Mouse (Mus musculus) heart, adult 8-10 months (tissue): ENCODE measurements around the gene Slc39a1. TPM values are rescaled to one million over a fixed set of nuclear protein-coding genes. Genes with fewer than 3 reads are reported as not detected.
A peak's percentile ranks its signal among the peaks of the same experiment; 100 is the strongest.
"Not testable (repeated sequence)": the region's sequence is repeated elsewhere in the genome, so short reads cannot be mapped to it uniquely, and the experiment has no call there.

Experiments
- DNase-seq: peaks from one replicate; pipeline ENCODE4 v3.0.0; 2022; ENCODE audit warnings: low spot score
- total RNA-seq, 4 experiments: library from RNA; stranded (reverse); gene quantifications; 2 replicates each; pipeline ENCODE4 v1.2.4; 2022

Slc39a1 gene
- total RNA-seq, 4 experiments from 2014 or later, result 65.1 to 79.2 (median 75.5) TPM

DNA sequence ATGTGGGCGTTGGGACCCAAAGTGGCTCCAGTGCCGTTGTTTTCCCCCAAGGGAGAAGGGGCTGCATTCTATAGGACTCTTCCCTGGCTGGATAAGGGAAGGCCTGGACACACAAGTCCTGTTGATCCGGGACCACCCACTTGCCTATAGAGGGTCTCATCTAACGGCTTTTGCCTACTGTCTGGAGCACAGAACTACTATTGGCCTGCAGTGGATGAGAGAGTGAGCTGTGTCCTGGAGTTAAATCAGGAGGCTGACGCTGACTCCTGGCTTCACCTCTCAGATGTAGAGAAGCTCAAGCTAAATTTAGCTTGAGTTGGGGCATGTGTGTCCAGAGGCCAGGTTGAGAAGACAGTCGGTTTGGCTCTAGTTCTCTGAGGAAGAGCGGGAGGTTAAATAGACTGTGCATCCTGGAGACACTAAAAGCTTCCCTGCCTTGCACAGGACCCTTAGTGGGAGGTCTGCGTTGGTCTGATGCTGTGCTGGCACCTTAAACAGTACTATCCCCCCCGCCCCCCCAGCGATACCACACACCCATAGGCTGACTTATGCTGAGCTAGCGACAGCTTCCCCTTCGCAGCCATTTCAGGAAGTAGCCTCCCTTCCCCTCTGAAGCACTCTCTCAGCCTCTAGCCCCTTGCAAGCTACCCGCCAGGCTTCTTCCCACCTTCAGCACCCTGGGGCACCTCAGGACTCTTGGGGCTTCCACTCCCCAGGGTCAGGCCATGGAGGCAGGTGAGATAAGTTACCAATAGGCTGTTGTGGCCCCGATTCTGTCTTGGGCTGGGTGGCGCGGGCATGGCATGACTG lies 18.2 kb downstream of the Slc39a1 start:
- DNase-seq, result peak; percentile 36

DNA sequence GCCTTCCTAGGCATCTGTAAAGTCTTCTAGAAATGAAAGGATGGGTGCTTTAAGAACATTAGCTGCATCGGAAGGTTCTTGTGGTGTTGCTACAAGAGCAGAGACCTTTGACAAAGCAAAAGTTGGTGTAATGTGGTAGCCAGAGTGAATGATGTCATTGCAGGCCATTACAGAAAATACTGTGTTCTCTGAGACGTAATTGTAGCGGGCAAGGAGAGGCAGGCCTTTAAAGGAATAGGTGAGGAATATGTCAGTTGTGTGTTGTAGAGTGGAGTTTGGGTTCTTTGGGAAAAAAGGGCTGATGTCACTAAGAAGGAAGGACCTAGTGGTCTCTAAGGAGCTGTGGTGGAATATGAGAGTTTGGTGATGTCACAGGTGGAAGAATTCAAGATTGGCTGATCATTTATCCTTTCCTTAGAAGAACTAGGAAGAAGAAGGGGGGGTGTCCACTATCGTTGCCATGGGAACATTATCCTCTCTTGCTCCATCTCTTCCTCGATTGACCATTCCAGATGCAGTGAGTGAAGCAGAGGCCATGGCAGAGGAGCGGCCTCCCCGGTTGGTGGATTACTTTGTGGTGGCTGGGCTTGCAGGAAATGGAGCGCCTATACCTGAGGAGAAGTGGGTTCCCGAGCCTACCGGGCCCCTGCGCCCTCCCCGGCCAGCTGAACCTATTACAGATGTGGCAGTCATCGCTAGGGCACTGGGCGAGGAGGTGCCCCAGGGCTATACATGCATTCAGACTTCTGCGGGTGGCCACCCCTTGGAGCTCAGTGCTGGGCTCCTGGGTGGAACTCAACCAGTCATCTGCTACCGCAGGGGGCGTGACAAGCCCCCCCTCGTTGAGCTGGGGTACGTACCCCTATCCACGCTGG lies 19.2 kb downstream of the Slc39a1 start:
- DNase-seq, result no peak

GRCm38 (mm10) chr3:90268190-90268589 lies 20.2 kb downstream of the Slc39a1 start:
- DNase-seq, result no peak

- no peak for DNase-seq
Measured at GRCm38 (mm10) chr3:90268971-90269370, 21.0 kb downstream of the Slc39a1 start.

DNA sequence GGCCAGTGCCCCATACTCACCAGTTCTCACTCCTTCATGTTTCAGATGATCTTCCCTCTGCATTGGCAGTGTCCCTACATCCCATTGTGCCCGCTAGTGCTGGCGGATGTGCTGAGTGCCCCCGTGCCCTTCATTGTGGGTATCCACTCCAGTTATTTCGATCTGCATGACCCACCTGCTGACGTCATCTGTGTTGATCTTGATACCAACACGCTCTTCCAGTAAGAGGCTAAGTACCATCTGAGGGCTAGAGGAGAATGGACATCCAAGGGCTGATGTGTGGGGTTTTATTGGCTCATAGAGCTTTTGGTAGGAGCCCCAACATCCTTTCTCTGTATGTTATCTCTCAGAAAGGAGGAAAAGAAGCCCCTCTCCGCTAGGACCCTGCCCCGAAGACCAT lies 22.8 kb downstream of the Slc39a1 start:
- no peak for DNase-seq

DNA sequence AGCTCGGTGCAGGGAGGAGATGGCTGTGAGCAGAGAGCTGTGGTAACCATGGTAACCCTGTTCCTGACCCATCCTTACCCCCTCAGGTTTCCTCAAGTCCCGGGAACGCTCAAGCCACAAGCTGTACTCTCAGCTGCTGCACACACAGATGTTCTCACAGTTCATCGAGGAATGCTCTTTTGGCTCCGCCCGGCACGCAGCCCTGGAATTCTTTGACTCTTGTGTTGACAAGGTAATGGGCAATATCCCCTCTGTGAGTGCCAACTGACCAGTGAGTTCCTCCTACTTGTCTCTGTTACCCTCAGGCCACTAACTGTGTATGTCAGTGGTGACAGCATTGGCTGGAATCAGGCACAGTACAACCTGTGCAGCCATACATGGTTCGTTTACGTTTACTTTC lies 24.2 kb downstream of the Slc39a1 start:
- DNase-seq, result no peak

DNA sequence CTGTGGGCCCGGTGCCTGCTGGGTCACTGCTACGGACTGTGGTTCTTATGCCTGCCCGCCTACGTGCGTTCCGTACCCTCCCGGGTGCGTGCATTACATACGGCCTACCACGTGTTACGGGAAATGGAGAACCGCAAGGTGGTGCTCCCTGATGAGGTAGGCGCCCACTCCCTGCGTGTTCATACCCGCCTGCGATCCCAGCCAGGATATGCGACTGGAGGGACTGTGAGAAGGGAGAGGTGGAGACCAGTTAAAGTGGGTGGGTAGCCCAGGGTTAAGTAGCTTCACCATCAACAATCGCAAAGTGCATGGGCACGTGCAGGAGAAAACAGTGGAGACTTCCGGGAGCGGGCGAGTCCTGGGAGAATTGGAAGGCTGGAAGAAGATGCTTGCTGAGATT lies 25.9 kb downstream of the Slc39a1 start:
- no peak for DNase-seq

DNA sequence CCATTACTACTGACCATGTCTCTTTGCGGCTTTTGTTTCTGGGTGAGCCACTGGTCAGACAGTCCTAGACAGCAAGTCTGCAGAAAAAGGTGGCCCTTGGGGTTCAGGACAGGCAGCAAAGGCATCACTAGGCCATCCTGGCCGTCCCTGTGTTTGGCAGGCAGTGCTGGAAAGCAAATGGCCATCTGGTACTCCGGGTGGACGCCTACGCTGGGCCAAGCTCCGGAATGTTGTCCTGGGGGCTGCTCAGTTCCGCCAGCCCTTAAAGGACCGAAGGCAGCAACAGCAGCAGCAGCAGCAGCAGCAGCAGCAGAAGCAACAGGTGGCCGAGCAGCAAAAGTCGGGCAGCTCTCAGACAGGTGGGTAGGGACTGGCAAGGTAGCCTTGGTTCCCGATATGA lies 27.3 kb downstream of the Slc39a1 start:
- no peak for DNase-seq

DNA sequence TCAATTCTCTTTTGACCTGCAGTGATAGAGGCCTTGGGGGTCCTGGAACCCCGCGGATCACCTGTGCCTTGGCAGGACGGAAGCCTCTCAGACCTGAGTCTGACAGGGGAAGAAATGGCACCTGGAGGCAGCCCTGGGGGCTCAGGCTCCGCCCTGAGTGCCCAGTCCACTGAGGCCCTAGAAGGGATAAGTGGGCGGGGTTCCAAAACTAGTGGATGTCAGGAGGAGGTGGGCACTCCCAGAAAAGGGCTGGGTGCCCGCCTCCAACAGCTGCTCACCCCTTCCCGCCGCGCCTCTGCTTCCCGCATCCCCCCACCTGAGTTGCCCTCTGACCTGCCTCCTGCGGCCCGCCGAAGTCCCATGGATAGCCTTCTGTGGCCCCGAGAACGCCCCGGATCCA lies 28.9 kb downstream of the Slc39a1 start:
- DNase-seq, result no peak

DNA sequence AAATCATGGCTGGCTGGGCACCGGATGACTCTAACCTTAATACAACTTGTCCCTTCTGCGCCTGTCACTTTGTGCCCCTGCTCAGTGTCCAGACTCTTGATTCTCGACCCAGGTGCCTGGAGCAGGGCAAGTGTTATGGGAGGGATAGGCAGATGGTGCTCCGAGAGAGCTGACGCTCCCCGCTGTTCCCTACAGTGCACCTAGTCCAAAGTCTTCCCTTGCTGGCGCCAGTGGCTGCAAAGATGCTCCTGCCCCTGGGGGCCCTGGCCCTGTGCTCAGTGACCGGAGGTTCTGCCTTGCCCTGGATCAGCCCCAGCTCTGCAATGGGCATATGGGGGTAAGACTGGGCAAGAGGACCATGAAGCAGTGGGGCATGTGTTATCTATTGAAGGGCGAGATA lies 29.8 kb downstream of the Slc39a1 start:
- DNase-seq, result no peak

GRCm38 (mm10) chr3:90278211-90278610 lies 30.2 kb downstream of the Slc39a1 start:
- DNase-seq, result no peak

- no peak for DNase-seq
Measured at GRCm38 (mm10) chr3:90279216-90279615, 31.2 kb downstream of the Slc39a1 start.

DNA sequence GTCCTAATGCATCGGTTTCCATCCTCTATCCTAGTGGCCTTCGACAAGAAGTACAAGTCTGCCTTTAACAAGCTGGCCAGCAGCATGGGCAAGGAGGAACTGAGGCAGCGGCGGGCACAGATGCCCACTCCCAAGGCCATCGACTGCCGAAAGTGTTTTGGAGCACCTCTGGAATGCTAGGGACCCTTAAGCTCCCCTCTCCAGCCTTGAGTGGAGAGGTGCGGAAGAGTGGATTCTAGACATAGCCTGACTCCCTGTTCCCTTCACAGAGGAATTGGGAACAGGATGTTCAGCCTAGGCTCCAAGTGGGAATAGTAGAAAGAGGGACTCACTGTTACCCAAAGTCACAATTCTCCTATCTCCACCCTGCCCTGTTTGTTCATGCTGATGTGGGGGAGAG lies 31.8 kb downstream of the Slc39a1 start:
- no peak for DNase-seq

DNA sequence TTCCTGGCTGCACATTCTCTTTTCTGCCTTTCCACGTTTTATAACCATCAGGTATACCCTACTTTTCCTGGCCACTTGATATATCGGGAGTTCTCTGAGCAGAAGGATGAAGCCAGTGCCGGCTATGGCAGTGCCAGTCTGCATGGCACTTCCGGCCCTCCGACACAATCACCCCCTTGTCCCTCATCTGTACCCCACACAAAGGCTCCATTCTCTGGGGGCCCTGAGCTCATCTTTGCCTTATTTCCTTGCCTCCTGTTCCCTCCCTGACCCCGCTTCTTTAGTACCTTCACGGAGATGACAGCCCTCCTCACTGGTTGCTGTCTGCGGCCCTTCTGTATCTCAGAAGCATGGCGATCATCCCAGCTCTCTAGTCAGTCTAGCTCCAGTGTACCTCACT lies 32.7 kb downstream of the Slc39a1 start:
- DNase-seq, result no peak

- DNase-seq, result no peak
Measured at GRCm38 (mm10) chr3:90284150-90284549, 36.2 kb downstream of the Slc39a1 start.

DNA sequence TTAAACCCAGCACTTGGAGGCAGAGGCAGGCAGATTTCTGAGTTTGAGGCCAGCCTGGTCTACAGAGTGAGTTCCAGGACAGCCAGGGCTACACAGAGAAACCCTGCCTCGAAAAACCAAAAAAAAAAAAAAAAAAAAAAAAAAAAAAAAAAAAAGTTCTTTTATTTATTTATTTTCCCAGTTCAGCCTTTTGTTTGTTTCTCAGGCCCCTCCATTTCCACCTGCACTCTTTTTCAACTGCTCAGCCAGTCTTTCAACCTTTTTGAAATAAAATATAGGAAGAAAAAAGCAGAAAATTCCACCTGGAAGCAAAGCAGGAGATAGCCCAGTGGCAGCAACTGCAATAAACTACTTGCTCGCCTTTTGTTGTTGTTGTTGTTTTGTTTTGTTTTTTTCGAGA lies 41.4 kb downstream of the Slc39a1 start:
- not testable (repeated sequence) for DNase-seq

- no peak for DNase-seq
Measured at GRCm38 (mm10) chr3:90290602-90291001, 42.6 kb downstream of the Slc39a1 start.

DNA sequence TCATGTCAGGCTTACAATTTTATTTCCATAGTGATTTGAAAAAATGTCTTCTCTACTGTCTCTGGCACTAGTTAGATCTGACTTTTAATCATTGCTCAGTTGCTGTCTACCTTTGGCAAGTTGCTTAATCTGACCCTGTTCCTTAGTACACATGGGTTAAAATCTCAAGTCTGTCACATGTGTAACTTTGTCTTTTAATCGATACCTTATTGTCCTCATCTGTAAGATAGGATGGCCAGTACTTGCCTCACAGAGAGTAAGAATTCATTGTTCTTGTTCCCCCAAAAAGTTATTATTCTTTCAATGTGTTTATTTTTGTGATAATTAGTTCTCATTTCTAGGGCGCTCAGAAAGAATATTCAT lies 44.0 kb downstream of the Slc39a1 start:
- no peak for DNase-seq

GRCm38 (mm10) chr3:90292345-90293275 lies 44.6 kb downstream of the Slc39a1 start, which contains the start of gene Gatad2b:
Gatad2b (plus strand) TSS chr3:90293178.
- peak; percentile 100 for DNase-seq

- peak; percentile 19 for DNase-seq
Measured at GRCm38 (mm10) chr3:90293352-90294063, 45.5 kb downstream of the Slc39a1 start.

DNA sequence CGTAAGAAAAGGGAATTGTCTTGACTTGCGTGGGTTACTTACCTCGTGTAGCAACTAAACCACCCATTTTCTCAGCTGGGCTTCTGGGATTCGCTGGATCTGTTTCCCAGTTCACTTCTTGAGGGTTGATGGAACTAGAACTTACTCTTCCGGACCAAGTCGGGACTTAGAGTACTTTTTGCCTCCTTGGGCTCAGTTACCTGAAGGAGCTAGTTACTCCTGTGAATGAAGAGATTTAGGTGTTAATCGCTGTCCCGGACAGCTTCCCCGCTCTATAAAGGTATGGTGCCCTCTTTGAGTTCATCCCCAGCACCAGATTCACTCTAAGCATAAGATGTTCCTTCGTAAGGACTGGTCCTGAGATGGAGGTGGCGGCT lies 46.1 kb downstream of the Slc39a1 start:
- no peak for DNase-seq
